ENCODE assay signal across 11 mouse cellular contexts in the genomic region with DNA sequence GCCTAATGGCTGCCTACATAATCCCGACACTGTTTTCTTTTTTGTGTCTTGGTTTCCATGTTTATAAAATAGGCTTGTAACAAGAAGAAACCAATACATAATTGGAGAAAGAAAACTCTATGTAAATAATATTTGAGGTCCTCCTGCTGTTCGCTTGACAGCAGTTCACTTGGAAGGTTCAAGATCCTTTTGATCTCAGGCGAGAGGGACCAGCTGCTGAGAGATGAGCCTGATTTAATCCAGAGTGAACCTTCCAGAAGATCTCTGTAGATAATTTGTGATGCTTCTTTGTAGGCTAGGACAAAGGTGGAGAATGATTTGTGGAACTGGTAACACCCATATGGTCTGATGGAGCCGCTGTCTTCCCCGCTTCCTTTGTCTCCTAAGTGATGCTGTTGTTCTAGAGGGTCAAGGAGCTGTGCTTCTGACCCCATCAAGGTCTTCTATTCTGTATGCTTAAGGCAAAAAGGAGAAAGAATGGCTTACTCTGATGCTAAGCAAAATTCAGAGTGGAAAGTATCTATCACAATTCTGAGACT. TPM values are rescaled to one million over a fixed set of nuclear protein-coding genes. Genes with fewer than 3 reads are reported as not detected.
DNase-seq lines count a peak whose midpoint lies in the region; ATAC-seq lines count a peak whose summit lies in the region.
"Had no signal": no experiment of that assay in that cellular context is flagged by ENCODE, and none has a peak within 500 bp of the region (broad histone marks: within the 10 kb centered on the region; RNA-seq: fewer than 3 reads in every experiment).

No protein-coding gene starts in this region.

- DNase-seq in embryo, embryonic 10.5 days (ENCODE audit: low spot score): peak; percentile 34
- no peak for DNase-seq in embryo, embryonic 10 days (ENCODE audit: low spot score)
- peak; percentile 42 for DNase-seq in kidney, adult 9 months
- DNase-seq in kidney, adult 18-20 months: no peak
- DNase-seq in mesoderm, embryonic 11.5 days (ENCODE audit: low read depth, low spot score): peak; percentile 27
- DNase-seq in cerebellum, postnatal 14 days: no peak
- DNase-seq in left cerebral cortex, adult 9 months (ENCODE audit: low spot score in 2 of 2): no peak
- DNase-seq: cerebellum, adult 18-20 months; thymus, postnatal 36 days had no signal

- H3K4me2 ChIP-seq in kidney, embryonic 15.5 days: no peak overlapping the region

- no peaks in the 10 kb centered on the region for H3K36me3 ChIP-seq in kidney, embryonic 15.5 days
- H3K36me3 ChIP-seq: hindbrain, embryonic 10.5 days had no signal

- ATAC-seq in kidney, embryonic 15.5 days (replicated peaks; ENCODE audit: low FRiP score): peak; percentile 52

- no peak overlapping the region for H3K4me3 ChIP-seq in kidney, embryonic 15.5 days (replicated peaks)
- H3K4me3 ChIP-seq: hindbrain, embryonic 10.5 days had no signal

- H3K27me3 ChIP-seq in kidney, embryonic 15.5 days: no peaks in the 10 kb centered on the region

- H3K27ac ChIP-seq in kidney, embryonic 15.5 days: peak overlapping the region; percentile 92
- H3K27ac ChIP-seq: hindbrain, embryonic 10.5 days had no signal

- no peaks in the 10 kb centered on the region for H3K9me3 ChIP-seq in kidney, embryonic 15.5 days (replicated peaks)
- H3K9me3 ChIP-seq: hindbrain, embryonic 10.5 days had no signal

- H3K9ac ChIP-seq in kidney, embryonic 15.5 days: no peak overlapping the region

- peaks cover 52% of the 10 kb centered on the region for H3K4me1 ChIP-seq in kidney, embryonic 15.5 days

- 36% methylated on average over 5 of the region's 5 CpGs for WGBS in kidney, embryonic 15.5 days

RNA-seq across cellular contexts. Expression of gene Lclat1, which starts 36.0 kb away (rescaled TPM):
- 17.0 and 17.3 TPM in 2 replicates for polyA plus RNA-seq in kidney, embryonic 15.5 days (2015; fragmentation: Nextera tagmentation; extraction: Ambion mirVana)

Comparison
In these comparisons a context has a peak if more than half of its experiments do, and no peak if none do; other contexts are left out.
1. DNase-seq: peak in embryo, embryonic 10.5 days (single experiment), kidney, adult 9 months (single experiment) and mesoderm, embryonic 11.5 days (single experiment); none in embryo, embryonic 10 days (single experiment), kidney, adult 18-20 months (single experiment), cerebellum, postnatal 14 days (0 of 2) and left cerebral cortex, adult 9 months (0 of 2).